Mouse (Mus musculus): ENCODE results near the gene Bard1.

Gene Bard1

GRCm38 (mm10) chr1:71102344-71103173, at the start of gene Bard1:
TSS of gene Bard1 (minus strand) at chr1:71103146.
- DNase-seq (ENCODE audit: low read depth, low spot score), result peak; percentile 100

GRCm38 (mm10) chr1:71127171-71127570, 24.2 kb upstream of the Bard1 start:
- DNase-seq (ENCODE audit: low read depth, low spot score), result peak; percentile 41

DNA sequence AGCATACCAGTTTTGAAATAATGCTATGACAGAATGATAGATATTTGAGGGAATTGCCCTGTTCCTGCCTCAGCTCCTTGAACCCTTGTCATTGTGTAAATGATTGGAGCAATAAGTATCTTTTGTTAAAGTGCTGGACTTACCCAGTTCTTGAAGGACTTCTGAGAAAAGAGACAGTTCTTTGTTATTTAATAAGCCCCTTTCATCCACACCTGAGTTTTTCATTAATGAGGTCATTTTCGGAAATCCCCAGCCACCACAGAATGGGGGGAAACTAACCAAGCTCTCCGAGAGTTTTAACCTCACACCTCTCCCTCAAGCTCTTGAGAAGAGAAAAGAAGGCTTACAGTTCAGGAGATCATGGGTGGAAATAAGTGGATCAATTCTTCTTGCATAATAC, 15.6 kb upstream of the Bard1 start:
- DNase-seq (ENCODE audit: low read depth, low spot score), result no peak

DNA sequence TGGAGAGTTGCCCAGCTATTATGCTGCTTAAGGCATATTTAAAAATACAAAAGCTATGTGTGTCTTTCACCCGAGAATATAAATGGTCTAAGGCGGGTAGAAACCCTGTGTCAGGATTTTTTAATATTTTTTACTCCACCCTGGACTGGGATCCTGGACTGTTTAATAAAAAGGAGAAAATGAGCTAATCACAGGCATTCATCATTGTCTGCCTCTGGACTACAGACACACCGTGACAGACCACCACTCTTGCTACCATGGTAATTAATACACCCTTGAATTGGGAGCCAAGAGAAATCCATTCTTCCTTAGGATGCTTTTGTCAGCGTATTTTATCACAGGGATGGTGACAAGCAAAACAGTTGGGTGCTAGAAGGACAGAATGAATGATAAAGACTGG, 14.3 kb upstream of the Bard1 start:
- no peak for DNase-seq (ENCODE audit: low read depth, low spot score)

GRCm38 (mm10) chr1:71115781-71116180, 12.8 kb upstream of the Bard1 start:
- DNase-seq (ENCODE audit: low read depth, low spot score), result peak; percentile 59

GRCm38 (mm10) chr1:71109858-71110257, 6.9 kb upstream of the Bard1 start:
- no peak for DNase-seq (ENCODE audit: low read depth, low spot score)

GRCm38 (mm10) chr1:71106127-71106526, 3.2 kb upstream of the Bard1 start:
- no peak for DNase-seq (ENCODE audit: low read depth, low spot score)

DNA sequence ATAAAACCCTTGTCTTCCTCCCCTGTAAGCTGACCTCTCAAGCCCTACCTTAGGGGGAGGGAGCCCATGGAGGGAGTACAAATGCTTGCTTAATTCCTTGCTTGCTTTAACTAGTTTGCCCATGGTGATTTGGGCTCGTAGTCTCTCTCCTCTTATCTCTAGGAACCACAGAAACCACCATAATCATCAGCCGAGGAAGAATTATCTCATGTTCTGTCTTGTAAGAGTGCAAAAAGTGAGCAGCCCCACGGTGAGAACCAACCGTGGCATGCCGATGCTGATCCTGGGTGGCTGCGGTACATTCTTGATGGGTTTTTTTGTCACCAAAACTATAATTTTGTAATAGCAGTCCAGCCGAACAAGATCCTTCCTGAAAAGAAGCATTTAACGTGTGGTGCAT, 2.8 kb upstream of the Bard1 start:
- DNase-seq (ENCODE audit: low read depth, low spot score), result no peak

GRCm38 (mm10) chr1:71103174-71103864, 373 bp upstream of the Bard1 start:
- DNase-seq (ENCODE audit: low read depth, low spot score), result peak; percentile 74

- peak; percentile 68 for DNase-seq (ENCODE audit: low read depth, low spot score)
These were observed 1.5 kb downstream of the Bard1 start for GRCm38 (mm10) chr1:71101369-71101970.

DNA sequence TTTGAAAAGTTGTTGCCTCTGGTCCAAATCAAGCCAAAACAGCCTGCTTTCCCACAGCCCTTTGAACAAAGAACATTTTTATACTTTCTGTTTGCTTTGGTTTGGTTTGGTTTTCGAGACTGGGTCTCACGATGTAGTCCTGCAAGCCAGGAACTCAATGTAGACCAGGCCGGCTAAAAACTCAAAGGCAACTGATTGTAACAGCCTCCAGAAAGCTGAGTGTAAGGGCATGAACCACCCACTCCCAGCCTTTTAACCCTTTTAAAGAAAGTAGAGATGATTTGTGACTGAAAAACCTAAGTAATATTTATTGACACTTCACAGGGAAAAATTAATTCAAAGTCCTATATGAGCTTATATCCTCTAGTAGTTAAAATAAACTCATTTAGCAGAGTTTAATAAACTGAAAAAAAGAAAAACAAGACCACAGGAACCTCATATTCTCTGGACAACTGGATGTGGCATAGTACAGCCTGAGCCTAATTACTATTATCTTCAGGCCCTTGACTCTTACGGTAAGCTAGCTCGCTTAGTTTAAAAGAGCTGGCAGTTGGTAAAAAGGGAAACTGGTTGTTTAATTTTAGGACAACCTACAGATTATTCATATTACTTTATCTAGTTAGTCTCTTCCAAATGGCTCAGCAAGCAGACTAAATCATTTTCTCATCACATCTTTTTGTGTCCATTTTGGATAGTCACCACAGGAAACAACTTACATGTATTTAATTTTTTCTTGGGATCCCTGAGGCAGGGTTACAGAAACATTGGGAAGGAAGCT, 2.2 kb downstream of the Bard1 start:
- peak; percentile 54 for DNase-seq (ENCODE audit: low read depth, low spot score)

DNA sequence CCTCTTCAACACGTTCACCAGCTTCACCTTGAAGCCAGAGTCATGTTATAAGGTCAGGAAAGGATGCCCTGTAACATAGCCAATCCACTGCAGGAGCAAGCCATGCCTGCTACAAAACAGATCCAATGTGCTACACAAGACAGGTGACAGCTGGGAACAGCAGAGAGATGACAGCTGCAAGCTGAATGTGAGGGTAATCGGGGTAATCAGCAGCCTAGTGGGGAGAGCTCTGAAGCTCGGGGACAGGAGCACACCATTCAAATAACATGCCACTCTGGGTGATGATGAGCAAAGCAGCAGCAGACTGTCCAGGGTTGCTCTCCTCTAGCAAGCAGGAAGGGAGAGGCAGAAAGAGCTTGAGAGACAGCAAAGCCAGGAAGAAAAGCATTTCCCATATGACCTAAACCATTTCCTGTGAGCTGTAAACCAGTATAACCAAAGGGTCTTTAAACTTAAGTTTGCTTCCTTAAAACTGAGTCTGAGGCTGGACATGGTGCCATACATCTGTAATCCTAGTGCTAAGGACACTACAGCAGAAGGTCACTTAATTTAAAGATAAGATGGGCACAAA, 2.9 kb downstream of the Bard1 start:
- peak; percentile 68 for DNase-seq (ENCODE audit: low read depth, low spot score)

GRCm38 (mm10) chr1:71096031-71096430, 6.9 kb downstream of the Bard1 start:
- DNase-seq (ENCODE audit: low read depth, low spot score), result no peak

- DNase-seq (ENCODE audit: low read depth, low spot score), result no peak
These were observed 7.6 kb downstream of the Bard1 start for GRCm38 (mm10) chr1:71095211-71095805.

DNA sequence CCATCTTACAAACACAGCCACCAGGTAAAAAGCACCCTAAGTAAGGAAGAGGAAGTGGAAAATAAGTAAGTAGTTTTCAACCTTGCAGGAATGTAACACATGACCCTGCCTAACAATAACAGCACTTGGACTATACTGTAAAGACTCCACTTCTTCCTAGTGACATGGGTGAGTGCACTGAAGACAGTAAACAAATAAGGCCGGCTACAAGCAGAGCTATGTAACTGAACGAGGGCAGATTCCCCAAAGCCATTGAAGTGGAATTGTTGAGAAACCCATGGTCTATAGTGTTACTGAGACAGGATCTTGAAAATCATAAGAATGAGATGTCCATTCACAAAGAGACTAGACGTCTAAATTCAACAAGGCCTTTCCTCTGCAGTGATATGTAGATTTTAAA, 27.3 kb downstream of the Bard1 start:
- DNase-seq (ENCODE audit: low read depth, low spot score), result no peak

DNA sequence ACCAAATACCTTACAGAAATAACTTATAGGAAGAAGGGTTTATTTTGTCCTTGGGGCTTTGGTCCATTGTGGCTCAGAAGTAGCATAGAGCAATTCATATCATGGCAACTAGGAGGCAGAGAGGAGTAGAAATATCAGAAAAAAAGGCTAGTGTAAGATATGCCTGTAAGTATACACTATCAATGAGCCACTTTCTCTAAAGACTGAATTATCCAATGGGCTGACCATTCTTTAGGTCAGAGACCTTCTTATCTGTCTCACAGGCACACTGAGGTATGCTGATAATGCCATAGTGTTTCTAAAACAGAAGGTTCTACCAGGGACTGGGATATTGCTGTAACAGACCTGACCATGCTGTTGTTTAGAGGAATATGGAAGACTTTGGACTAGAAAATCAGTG, 32.2 kb downstream of the Bard1 start:
- DNase-seq (ENCODE audit: low read depth, low spot score), result no peak

- no peak for DNase-seq (ENCODE audit: low read depth, low spot score)
These were observed 34.1 kb downstream of the Bard1 start for GRCm38 (mm10) chr1:71068728-71069304.

- DNase-seq (ENCODE audit: low read depth, low spot score), result no peak
These were observed 39.0 kb downstream of the Bard1 start for GRCm38 (mm10) chr1:71063885-71064492.

DNA sequence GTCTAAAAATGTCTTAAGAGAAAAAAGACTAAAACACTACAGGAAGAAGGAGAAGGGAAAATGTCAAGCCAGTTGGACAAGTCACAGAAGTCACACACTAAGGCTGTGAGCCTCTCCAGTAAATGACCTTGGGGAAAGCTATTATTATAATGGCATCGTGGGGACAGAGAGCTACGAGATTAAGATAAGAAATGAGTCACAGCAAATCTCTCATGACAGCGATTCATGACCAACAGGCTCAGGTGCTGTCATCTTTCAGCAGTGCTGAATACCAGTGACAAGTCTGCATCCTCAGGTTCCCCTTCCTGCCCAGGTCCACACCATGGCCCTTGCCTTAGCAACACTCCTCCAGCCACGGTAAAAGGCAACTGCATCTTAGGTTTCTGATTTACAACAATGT, 46.8 kb downstream of the Bard1 start:
- DNase-seq (ENCODE audit: low read depth, low spot score), result no peak

DNA sequence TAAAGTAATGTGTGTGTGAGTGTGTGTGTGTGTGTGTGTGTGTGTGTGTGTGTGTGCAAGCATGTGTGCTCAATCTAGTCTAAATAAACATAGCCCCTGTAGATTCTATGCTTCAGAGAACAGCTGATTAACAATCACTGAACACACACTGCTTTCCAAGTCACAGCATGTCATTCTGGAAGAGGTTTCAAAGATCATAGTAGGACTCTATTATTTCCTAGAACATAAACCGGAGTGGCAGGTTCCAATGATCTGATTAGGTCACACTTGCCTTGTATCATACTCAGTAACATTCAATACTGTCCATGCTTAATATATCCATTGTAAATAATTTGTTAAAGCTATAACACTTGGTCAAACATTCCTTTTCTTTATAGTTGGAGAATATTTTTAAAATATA, 47.5 kb downstream of the Bard1 start:
- DNase-seq (ENCODE audit: low read depth, low spot score), result no peak

Measured in A20 (cell line).